Mouse (Mus musculus) lung, adult 2 months (tissue): ENCODE measurements around the gene Cenpa.

Experiments
- CTCF ChIP-seq: fragments of 200-500 bp; IDR thresholded peaks from 2 replicates; pipeline ENCODE4 v1.5.1; 2011; ENCODE audit warnings: mild to moderate bottlenecking, low read length, control low read depth; ENCODE audit not compliant: insufficient read depth
- POLR2A ChIP-seq: fragments of 200-500 bp; IDR thresholded peaks from 2 replicates; pipeline ENCODE4 v1.6.1; 2011; ENCODE audit warnings: low read depth, mild to moderate bottlenecking, control low read depth, low read length, borderline replicate concordance; ENCODE audit errors: extremely low read depth

- TF ChIP-seq POLR2A (no peak), CTCF (no peak)
Measured at GRCm38 (mm10) chr5:30679593-30679992, 13.0 kb downstream of the Cenpa start.
